Mouse (Mus musculus) urinary bladder, postnatal 14 days (tissue): ENCODE results near the gene Ube2e1.
"Not testable (repeated sequence)": the region's sequence is repeated elsewhere in the genome, so short reads cannot be mapped to it uniquely, and the experiment has no call there.

ENCODE experiments used
- DNase-seq: peaks from one replicate; pipeline ENCODE4 v3.0.0; 2021; ENCODE audit warnings: low spot score

Gene Ube2e1

DNA sequence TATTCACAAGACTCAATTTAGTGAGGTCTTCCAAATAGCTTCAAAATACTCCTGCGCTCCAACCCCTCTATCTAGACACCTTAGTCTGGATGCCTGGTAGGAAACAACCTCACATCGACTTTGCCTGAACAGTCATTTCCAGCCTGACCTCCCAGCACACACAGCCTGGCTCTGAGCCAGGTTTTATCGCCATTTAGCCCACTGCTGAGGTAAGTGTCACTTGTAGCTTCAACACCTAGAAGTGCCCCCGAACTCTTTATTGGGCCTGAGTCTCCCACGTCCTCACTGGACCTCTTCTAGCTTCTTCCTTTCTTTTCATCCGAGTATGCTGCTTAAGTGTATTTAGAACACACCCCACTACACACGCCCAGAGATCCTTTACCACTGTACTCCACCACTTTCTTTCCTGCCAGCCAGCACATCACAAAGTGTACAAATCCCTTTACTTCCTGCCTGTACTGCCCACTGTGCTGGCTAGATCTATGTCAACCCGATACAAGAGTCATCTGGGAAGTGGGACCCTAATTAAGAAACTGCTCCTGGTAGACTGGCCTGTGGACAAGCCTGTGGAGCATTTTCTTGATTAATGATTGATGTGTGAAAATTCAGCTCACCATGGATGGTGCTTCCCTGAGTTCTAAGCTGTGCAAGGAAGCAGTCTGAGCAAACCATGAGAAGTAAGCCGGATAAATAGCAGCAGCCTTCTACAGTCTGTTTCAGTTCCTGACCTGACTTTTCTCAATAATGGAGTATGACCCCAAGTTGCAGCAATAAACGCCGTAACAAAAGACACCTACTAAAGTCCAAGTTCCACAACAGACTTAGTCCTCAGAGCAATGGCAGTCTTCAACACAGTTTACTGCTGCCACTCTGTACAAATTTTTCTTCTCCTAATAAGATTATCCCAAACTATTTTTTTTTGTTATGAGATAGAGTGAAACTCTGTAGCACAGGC, 13.9 kb downstream of the Ube2e1 start:
- DNase-seq, result no peak

- DNase-seq, result no peak
Measured at GRCm38 (mm10) chr14:18304165-18304564, 27.5 kb downstream of the Ube2e1 start.

DNA sequence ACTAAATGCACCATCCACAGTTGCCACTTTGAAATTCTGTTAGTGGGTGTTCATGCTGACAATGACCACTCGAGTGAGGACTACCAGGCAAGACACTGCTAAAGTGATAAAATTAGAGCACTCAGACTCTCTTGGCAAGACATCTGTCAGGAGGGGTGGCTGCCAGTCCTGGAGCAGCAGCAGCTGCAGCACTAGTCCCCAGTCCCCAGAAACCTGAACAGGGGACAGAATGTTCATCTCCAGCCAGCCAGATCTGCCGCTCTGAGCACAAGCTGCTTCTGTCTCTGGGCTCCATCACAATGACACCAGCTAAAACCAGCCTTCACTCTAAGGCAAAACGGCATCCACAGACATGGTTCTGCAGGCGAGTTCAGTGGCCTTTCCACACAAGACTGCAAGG, 28.4 kb downstream of the Ube2e1 start:
- DNase-seq, result no peak

DNA sequence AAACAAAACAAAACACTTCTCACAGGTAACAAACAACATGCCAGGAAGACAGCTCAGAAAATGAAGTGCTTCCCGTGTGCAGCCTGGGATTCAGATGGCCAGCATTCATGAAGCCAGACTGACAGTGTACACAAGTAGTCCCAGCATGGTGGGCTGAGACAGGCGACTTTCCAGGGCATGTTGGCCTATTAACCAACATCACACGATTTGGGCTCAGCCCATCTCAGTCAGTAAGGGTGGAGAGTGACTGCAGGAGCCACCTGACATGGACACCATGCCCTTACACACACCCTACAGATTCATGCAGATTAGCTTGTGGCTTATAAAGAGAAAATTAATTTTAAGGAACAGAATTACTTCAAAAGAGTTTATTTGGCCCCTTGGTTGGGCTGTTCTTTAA, 28.9 kb downstream of the Ube2e1 start:
- no peak for DNase-seq

GRCm38 (mm10) chr14:18301591-18301990, 30.1 kb downstream of the Ube2e1 start:
- no peak for DNase-seq

GRCm38 (mm10) chr14:18300676-18301075, 31.0 kb downstream of the Ube2e1 start:
- DNase-seq, result no peak

GRCm38 (mm10) chr14:18298874-18299273, 32.8 kb downstream of the Ube2e1 start:
- DNase-seq, result no peak

DNA sequence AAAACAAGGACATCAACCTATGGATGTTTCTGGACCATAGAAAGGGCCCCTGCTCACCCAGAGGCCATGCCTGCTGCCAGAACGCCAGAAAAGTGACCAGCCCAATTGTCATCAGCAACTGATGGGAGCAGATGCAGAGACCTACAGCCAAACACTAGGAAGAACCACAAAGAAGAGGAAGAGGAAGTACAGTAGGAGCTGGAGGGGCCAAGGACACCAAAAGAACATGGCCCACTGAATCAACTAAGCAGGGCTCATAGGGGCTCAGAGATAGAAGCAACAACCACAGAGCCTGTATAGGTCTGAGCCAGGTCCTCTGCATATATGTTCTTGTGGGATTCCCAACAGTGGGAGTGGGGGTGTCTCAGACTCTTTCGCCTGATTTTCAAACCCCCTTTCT, 34.2 kb downstream of the Ube2e1 start:
- no peak for DNase-seq

- no peak for DNase-seq
Measured at GRCm38 (mm10) chr14:18292578-18292977, 39.1 kb downstream of the Ube2e1 start.

DNA sequence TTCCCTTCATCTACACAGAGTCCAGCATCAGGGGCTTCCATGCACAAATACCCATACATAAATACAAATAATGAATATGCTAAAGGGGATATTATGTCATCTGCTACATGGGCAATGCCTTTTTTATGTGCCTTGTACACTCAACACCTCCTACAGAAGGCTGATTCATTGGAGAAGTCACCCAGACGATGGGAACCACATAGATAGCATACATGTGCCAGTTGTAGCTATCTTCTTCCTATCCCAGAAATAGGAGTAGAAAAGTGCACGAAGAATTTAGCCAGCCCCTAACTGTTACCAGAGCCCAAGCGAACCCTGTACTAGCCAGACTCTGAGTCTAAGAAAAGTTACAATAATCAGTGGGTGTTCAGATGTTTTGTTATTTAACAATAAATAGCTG, 39.5 kb downstream of the Ube2e1 start:
- DNase-seq, result no peak

- no peak for DNase-seq
Measured at GRCm38 (mm10) chr14:18287391-18287790, 44.3 kb downstream of the Ube2e1 start.

GRCm38 (mm10) chr14:18286441-18286840, 45.2 kb downstream of the Ube2e1 start:
- DNase-seq, result no peak

DNA sequence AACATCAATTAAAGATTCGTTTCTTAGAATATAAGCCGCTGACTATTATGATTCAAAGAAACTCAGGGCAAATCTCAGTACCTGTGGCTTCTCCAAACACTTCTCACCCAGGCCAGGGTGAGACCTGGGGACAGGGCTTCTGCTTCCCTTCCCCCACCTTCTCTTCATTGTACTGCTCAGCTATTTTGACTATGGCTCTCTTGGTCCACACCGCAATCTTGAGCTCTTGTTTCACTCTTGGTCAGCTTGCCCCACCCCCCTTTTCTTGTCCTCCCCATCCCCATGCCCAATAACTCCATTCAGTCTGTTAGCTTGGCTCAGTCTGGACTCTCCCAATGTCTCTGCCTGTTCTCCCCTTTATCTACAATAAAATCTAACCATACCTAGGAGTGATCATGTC, 46.2 kb downstream of the Ube2e1 start:
- DNase-seq, result no peak

DNA sequence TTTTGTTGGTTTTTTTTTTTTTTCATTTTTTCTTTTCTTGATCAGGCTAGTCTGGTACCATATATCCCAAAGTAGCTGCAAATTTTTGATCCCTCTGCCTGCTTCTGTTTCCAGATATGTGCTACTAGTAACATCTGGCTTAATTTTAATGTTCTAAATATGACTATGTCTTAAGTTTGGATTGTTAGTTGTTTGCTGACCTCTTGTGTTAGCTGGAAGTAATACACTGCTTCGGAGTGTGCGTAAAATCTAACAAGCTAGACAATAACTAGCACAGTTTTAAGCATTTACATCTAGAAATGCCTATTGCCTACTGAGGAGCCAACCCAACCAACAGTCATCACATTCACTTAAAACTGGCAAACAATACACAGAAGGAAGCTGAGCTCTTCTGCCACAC, 47.1 kb downstream of the Ube2e1 start:
- DNase-seq, result no peak

DNA sequence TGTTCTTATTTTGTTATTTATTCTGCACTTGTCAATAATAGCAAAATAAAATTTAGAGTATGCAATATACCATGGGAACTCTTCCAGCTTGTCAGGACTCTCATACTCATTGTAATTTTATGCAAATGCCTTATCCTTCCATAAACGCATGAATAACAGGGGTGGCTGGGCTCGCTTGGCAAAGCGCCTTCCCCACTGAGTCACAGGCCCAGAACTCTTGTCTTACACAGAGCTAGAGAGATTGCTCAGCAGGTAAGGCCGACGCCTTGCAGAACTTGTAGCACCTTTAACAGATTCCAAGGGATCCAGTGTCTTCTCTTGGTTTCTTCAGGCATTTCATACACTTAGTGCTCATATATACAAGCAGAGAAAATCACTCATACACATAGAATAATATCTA, 51.3 kb downstream of the Ube2e1 start:
- no peak for DNase-seq

DNA sequence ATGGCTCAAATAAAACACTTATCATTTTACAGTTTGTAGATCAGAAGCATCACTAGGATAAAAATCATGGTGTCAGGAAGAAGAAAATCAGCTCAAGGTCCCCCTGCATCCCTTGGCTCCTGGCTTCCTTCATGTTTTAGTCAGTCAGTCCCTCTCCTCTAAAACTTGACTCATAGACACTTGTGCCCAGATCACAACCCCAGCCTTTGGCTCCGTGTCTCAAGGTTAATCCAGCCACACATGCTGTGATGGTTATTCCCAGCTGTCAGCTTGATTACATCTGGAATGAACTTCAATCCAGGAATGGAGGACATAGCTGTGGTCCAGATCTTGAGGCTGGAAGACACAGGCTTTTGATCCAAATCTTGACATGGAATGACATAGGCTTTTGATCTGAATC, 57.1 kb downstream of the Ube2e1 start:
- no peak for DNase-seq

- no peak for DNase-seq
Measured at GRCm38 (mm10) chr14:18271666-18272065, 60.0 kb downstream of the Ube2e1 start.

GRCm38 (mm10) chr14:18270529-18271441, 60.9 kb downstream of the Ube2e1 start, which contains the start of the genes Nkiras1 and Rpl15:
Nkiras1 (plus strand) TSS chr14:18271136.
Rpl15 (minus strand) TSS chr14:18271391.
- DNase-seq, result peak; percentile 99

DNA sequence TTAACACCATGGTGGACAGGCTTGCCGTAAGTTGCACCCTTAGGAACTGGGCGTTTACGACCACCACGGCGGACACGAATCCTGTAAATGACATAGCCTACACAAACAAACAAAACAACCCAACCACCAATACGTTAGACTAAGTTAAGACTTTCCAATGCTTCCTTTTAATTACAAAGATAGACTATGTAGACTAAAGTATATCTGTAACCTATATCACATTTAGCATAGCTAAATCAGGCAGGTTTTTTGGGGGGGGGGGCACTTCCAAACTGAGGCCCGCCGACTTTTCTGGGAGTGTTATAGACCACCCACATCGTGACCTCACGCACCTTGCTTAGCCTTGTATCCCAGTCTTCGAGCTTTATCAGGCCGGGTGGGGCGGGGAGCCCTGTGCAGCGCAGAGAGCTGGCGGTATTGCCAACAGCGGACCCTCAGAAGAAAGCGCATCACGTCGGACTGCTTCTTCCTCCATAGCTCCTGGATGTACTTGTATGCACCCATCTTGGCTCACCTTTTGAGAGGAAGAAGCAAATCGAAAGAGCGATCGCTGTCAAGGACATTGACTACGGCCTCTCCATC, 61.6 kb downstream of the Ube2e1 start:
- DNase-seq, result not testable (repeated sequence)

- DNase-seq, result peak; percentile 26
Measured at GRCm38 (mm10) chr14:18263427-18263826, 68.2 kb downstream of the Ube2e1 start.

GRCm38 (mm10) chr14:18261203-18261602, 70.5 kb downstream of the Ube2e1 start:
- DNase-seq, result no peak

- no peak for DNase-seq
Measured at GRCm38 (mm10) chr14:18242638-18243130, 89.0 kb downstream of the Ube2e1 start.
